In genomic region chr2:164970631-164971196, GRCm38 (mm10) we compare ENCODE assay signal across 9 mouse cellular contexts. TPM values are rescaled to one million over a fixed set of nuclear protein-coding genes. Genes with fewer than 3 reads are reported as not detected.
A peak's percentile ranks its signal among the peaks of the same experiment; 100 is the strongest.
DNase-seq lines count a peak whose midpoint lies in the region; ATAC-seq lines count a peak whose summit lies in the region.
"Had no signal": no experiment of that assay in that cellular context is flagged by ENCODE, and none has a peak within 500 bp of the region (broad histone marks: within the 10 kb centered on the region; RNA-seq: fewer than 3 reads in every experiment).

No protein-coding gene starts in this region.

- peaks cover 78% of the 10 kb centered on the region for H3K27me3 ChIP-seq in heart, embryonic 14.5 days (ENCODE audit: control insufficient read depth, insufficient read depth, low read length)
- peaks cover 82% of the 10 kb centered on the region for H3K27me3 ChIP-seq in liver, embryonic 13.5 days
- peaks cover 67% of the 10 kb centered on the region for H3K27me3 ChIP-seq in stomach, embryonic 15.5 days (replicated peaks)

- H3K36me3 ChIP-seq in heart, embryonic 14.5 days (ENCODE audit: control insufficient read depth, insufficient read depth, low read length), result no peaks in the 10 kb centered on the region
- no peaks in the 10 kb centered on the region for H3K36me3 ChIP-seq in liver, embryonic 13.5 days
- no peaks in the 10 kb centered on the region for H3K36me3 ChIP-seq in stomach, embryonic 15.5 days

- H3K4me1 ChIP-seq in heart, embryonic 14.5 days (ENCODE audit: control insufficient read depth in 2 of 2, insufficient read depth in 2 of 2, low read length in 2 of 2), result peaks cover 0 to 8% of the 10 kb centered on the region in 2 experiments; a peak in 1 of 4 replicates
- H3K4me1 ChIP-seq in liver, embryonic 13.5 days (replicated peaks), result no peaks in the 10 kb centered on the region
- peaks cover 11% of the 10 kb centered on the region for H3K4me1 ChIP-seq in stomach, embryonic 15.5 days

- H3K4me2 ChIP-seq in heart, embryonic 14.5 days (ENCODE audit: low read length), result peak overlapping the region; percentile 25; the same call in 1 of the 2 replicates
- H3K4me2 ChIP-seq in liver, embryonic 13.5 days, result peak overlapping the region; percentile 19; the same call in 1 of the 2 replicates
- H3K4me2 ChIP-seq in stomach, embryonic 15.5 days, result peak overlapping the region; percentile 35

- ATAC-seq in heart, embryonic 14.5 days (ENCODE audit: insufficient number of reproducible peaks, insufficient read depth, low FRiP score, low read depth), result no peak
- ATAC-seq in liver, embryonic 13.5 days (ENCODE audit: low read depth), result no peak
- ATAC-seq in stomach, embryonic 15.5 days (ENCODE audit: insufficient read depth, low FRiP score, low read depth), result no peak

- 1% methylated on average over 42 of the region's 42 CpGs for WGBS in heart, embryonic 14.5 days
- 3% methylated on average over 42 of the region's 42 CpGs for WGBS in liver, embryonic 13.5 days (ENCODE audit: insufficient replicate concordance)
- 1% methylated on average over 42 of the region's 42 CpGs for WGBS in stomach, embryonic 15.5 days

- peak overlapping the region in 1 of 2 experiments; percentile 8; a peak in 1 of 4 replicates for H3K4me3 ChIP-seq in heart, embryonic 14.5 days (ENCODE audit: control insufficient read depth in 1 of 2, insufficient read depth in 1 of 2, low read depth in 1 of 2, low read length in 2 of 2)
- H3K4me3 ChIP-seq in liver, embryonic 13.5 days (replicated peaks), result no peak overlapping the region
- H3K4me3 ChIP-seq in stomach, embryonic 15.5 days (replicated peaks), result peak overlapping the region; percentile 19; the same call in 1 of the 2 replicates
- H3K4me3 ChIP-seq: megakaryocyte, embryonic 14.5 days had no signal

- H3K9ac ChIP-seq in heart, embryonic 14.5 days (ENCODE audit: low read length), result no peak overlapping the region
- H3K9ac ChIP-seq in liver, embryonic 13.5 days, result no peak overlapping the region
- no peak overlapping the region for H3K9ac ChIP-seq in stomach, embryonic 15.5 days

- no peak overlapping the region for H3K27ac ChIP-seq in heart, embryonic 14.5 days (replicated peaks in 1 of 2; ENCODE audit: control insufficient read depth in 1 of 2, insufficient read depth in 1 of 2, low read depth in 2 of 2, low read length in 2 of 2)
- H3K27ac ChIP-seq in liver, embryonic 13.5 days, result no peak overlapping the region
- H3K27ac ChIP-seq in stomach, embryonic 15.5 days, result no peak overlapping the region

- no peaks in the 10 kb centered on the region for H3K9me3 ChIP-seq in heart, embryonic 14.5 days (ENCODE audit: control insufficient read depth, low read length)
- H3K9me3 ChIP-seq in liver, embryonic 13.5 days (replicated peaks), result no peaks in the 10 kb centered on the region
- no peaks in the 10 kb centered on the region for H3K9me3 ChIP-seq in stomach, embryonic 15.5 days
- H3K9me3 ChIP-seq: megakaryocyte, embryonic 14.5 days had no signal

- intact Hi-C loops in heart, postnatal 10 days (cut with DNase I), result no loop called here

- no peak for DNase-seq in heart, postnatal 10 days
- peak; percentile 87 for DNase-seq in cerebellum, adult 9-10 months
- DNase-seq in frontal cortex, postnatal 36 days (ENCODE audit: low spot score in 2 of 2), result peak; percentile 72 to 75
- no peak for DNase-seq in liver, embryonic 13.5 days
- DNase-seq in heart, adult 9 months (ENCODE audit: low spot score in 2 of 2), result no peak
- no peak for DNase-seq in urinary bladder, postnatal 36 days (ENCODE audit: low spot score in 2 of 2)

RNA-seq across cellular contexts. Expression of gene Slc12a5, which starts 10.1 kb away (rescaled TPM):
- polyA plus RNA-seq in heart, embryonic 14.5 days (2014; fragmentation: Nextera tagmentation; extraction: Ambion mirVana), result 0.62 and 0.71 TPM in 2 replicates
- total RNA-seq in heart, postnatal 10 days (2021), result under 1 TPM; 0.72 to 0.79 TPM
- 0.17 and 0.18 TPM in 2 replicates for polyA plus RNA-seq in liver, embryonic 13.5 days (2015; fragmentation: Nextera tagmentation; extraction: Ambion mirVana)
- 1.0 and 1.4 TPM in 2 replicates for polyA plus RNA-seq in stomach, embryonic 15.5 days (2015; fragmentation: Nextera tagmentation; extraction: Ambion mirVana)

RNA-seq across cellular contexts. Expression of gene Mmp9, which starts 30.1 kb away (rescaled TPM):
- polyA plus RNA-seq in heart, embryonic 14.5 days (2014; fragmentation: Nextera tagmentation; extraction: Ambion mirVana), result 0.09 TPM in 1 of 2 replicates, not detected in the other
- total RNA-seq in heart, postnatal 10 days (2021), result under 1 TPM; 0.47 to 0.89 TPM
- polyA plus RNA-seq in liver, embryonic 13.5 days (2015; fragmentation: Nextera tagmentation; extraction: Ambion mirVana), result 1.1 and 1.2 TPM in 2 replicates
- 5.3 and 6.2 TPM in 2 replicates for polyA plus RNA-seq in stomach, embryonic 15.5 days (2015; fragmentation: Nextera tagmentation; extraction: Ambion mirVana)

RNA-seq across cellular contexts. Expression of gene Zfp335, which starts 59.2 kb away (rescaled TPM):
- polyA plus RNA-seq in heart, embryonic 14.5 days (2014; fragmentation: Nextera tagmentation; extraction: Ambion mirVana), result 6.8 and 6.9 TPM in 2 replicates
- total RNA-seq in heart, postnatal 10 days (2021), result 10 to 100 TPM; 11.5 to 12.2 TPM
- 5.4 and 6.1 TPM in 2 replicates for polyA plus RNA-seq in liver, embryonic 13.5 days (2015; fragmentation: Nextera tagmentation; extraction: Ambion mirVana)
- polyA plus RNA-seq in stomach, embryonic 15.5 days (2015; fragmentation: Nextera tagmentation; extraction: Ambion mirVana), result 10.6 and 12.1 TPM in 2 replicates

Comparison
In these comparisons a context has a peak if more than half of its experiments do, and no peak if none do; other contexts are left out.
1. DNase-seq: peak in cerebellum, adult 9-10 months (single experiment) and frontal cortex, postnatal 36 days (2 of 2); none in heart, postnatal 10 days (0 of 2), liver, embryonic 13.5 days (single experiment), heart, adult 9 months (0 of 2) and urinary bladder, postnatal 36 days (0 of 2).
2. Peak in every context shown above with its lines, with median percentiles within 50 percentile points of each other: H3K4me2 ChIP-seq.